Mouse (Mus musculus) liver, embryonic 18 days (tissue): ENCODE measurements around the gene Gm1993. TPM values are rescaled to one million over a fixed set of nuclear protein-coding genes. Genes with fewer than 3 reads are reported as not detected.

Experiments
- polyA plus RNA-seq: library from polyadenylated mRNA; depleted of rRNA; stranded (reverse); fragments of >200 nt; gene quantifications from 2 replicates; pipeline ENCODE4 v1.2.3, GENCODE M21; 2012; rRNA removed

The Gm1993 gene
- not detected in 2 replicates for polyA plus RNA-seq

DNA sequence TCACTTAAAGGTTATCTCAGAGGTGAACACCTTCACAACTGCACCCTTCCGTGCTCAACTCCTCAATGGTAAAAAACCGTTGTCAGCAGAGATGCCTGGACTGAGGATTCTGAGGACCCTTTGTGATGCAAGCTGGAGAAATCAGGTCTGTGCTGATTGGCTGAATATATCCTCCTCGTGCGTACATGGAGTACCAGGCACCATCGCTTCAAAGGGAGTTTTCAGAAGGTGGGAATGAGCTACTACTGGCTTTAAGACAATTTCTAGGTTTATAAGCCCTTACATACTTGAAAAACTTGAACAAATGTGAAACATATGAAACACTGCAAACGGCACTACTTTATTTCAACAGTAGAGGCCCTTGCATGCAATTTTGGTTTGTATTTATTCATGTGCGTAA is at the start of gene Gm1993:
Gene Gm1993, minus strand, starts transcription at position 101 of the 400 bp plus-strand sequence.

